Mouse (Mus musculus): ENCODE data around the gene Hist1h2aa. TPM values are rescaled to one million over a fixed set of nuclear protein-coding genes. Genes with fewer than 3 reads are reported as not detected.

The Hist1h2aa gene
- polyA plus RNA-seq (2012; rRNA removed), result not detected in 2 replicates

DNA sequence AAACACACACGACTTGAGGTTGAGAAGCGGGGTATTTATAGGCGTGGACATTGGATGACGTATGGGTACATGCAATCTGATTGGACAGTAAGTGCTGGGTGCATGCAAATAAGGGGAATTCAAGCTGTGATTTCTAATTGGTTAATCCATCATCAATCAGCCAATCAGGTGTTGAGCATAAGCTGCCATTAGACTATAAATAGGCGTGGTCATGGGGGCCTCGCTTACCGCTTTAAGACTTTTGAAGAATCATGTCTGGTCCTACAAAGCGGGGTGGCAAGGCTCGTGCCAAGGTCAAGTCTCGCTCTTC, at the start of gene Hist1h2aa:
Gene Hist1h2aa, plus strand, starts transcription at position 252 of the 310 bp plus-strand sequence.
- WGBS, result 95% methylated on average over 10 of the region's 10 CpGs

GRCm38 (mm10) chr13:23885540-23885939, 48.7 kb upstream of the Hist1h2aa start:
- WGBS, result 33% methylated on average over 2 of the region's 2 CpGs
- Histone ChIP-seq H3K27ac (ENCODE audit: insufficient read depth, low read depth, low read length) (no peak overlapping the region), H3K27me3 (ENCODE audit: control insufficient read depth, insufficient read depth, low read length) (no peaks in the 10 kb centered on the region), H3K36me3 (ENCODE audit: control insufficient read depth, insufficient read depth, low read length) (no peaks in the 10 kb centered on the region), H3K4me1 (ENCODE audit: control insufficient read depth, insufficient read depth, insufficient read length, low read length) (no peaks in the 10 kb centered on the region), H3K4me3 (ENCODE audit: low read depth, low read length) (no peak overlapping the region)
- TF ChIP-seq POLR2A (IDR thresholded peaks at IDR 0.05; ENCODE audit: low read depth, low read length) (no peak), CTCF (IDR thresholded peaks at IDR 0.05; ENCODE audit: extremely low read depth, insufficient read length, insufficient replicate concordance, low read depth, low read length) (peak; percentile 18; the same call in 1 of the 2 replicates)

More for the DNA sequence above, at the start of gene Hist1h2aa:
- Histone ChIP-seq H3K4me3 (ENCODE audit: low read depth, low read length) (no peak within 1 kb of the TSS), H3K36me3 (ENCODE audit: control insufficient read depth, insufficient read depth, low read length) (no peaks in the 10 kb centered on the region), H3K4me1 (ENCODE audit: control insufficient read depth, insufficient read depth, insufficient read length, low read length) (peaks cover 3% of the 10 kb centered on the region; the same call in 1 of the 2 replicates), H3K27ac (ENCODE audit: insufficient read depth, low read depth, low read length) (no peak within 1 kb of the TSS), H3K27me3 (ENCODE audit: control insufficient read depth, insufficient read depth, low read length) (no peaks in the 10 kb centered on the region)
- TF ChIP-seq POLR2A (IDR thresholded peaks at IDR 0.05; ENCODE audit: low read depth, low read length), result no peak
- no peak for TF ChIP-seq CTCF (IDR thresholded peaks at IDR 0.05; ENCODE audit: extremely low read depth, insufficient read length, insufficient replicate concordance, low read depth, low read length)

GRCm38 (mm10) chr13:23887026-23887725, 47.1 kb upstream of the Hist1h2aa start:
- Histone ChIP-seq H3K27ac (ENCODE audit: insufficient read depth, low read depth, low read length) (no peak overlapping the region), H3K27me3 (ENCODE audit: control insufficient read depth, insufficient read depth, low read length) (no peaks in the 10 kb centered on the region), H3K4me1 (ENCODE audit: control insufficient read depth, insufficient read depth, insufficient read length, low read length) (no peaks in the 10 kb centered on the region), H3K36me3 (ENCODE audit: control insufficient read depth, insufficient read depth, low read length) (no peaks in the 10 kb centered on the region), H3K4me3 (ENCODE audit: low read depth, low read length) (no peak overlapping the region)
- 65% methylated on average over 3 of the region's 3 CpGs for WGBS
- TF ChIP-seq POLR2A (IDR thresholded peaks at IDR 0.05; ENCODE audit: low read depth, low read length), result no peak
- no peak for TF ChIP-seq CTCF (IDR thresholded peaks at IDR 0.05; ENCODE audit: extremely low read depth, insufficient read length, insufficient replicate concordance, low read depth, low read length)

DNA sequence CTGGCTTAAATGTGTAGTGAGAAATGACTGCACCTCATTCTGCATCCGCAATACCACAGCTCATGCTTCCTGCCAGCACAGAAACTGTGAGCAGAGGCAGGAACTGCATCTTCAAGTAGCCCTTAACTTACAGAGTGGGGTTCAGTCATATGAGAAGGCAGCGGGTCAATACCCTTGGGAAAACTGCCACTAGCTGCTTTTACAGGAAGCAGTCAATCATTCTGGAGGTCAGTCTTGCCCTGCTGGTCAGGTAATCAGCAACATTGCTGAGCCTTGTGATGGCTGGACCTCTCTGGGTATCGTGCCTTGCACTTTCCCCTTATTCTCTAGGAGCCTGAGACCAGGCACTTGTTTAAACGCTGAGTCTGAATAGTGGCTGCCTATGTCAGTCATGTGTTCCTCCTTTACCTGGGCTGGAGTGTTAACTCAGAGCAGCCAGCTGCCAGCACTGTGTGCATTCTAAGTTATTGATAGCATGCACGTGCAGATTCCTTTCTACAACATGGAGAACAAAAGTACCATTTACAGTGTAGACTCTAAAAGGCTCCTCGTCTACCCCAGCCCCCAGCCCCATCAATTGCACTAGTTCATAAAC, 45.2 kb upstream of the Hist1h2aa start:
- no peak overlapping the region for H3K4me3 ChIP-seq (ENCODE audit: low read depth, low read length)
- H3K36me3 ChIP-seq (ENCODE audit: control insufficient read depth, insufficient read depth, low read length), result no peaks in the 10 kb centered on the region
- H3K27me3 ChIP-seq (ENCODE audit: control insufficient read depth, insufficient read depth, low read length), result no peaks in the 10 kb centered on the region
- no peaks in the 10 kb centered on the region for H3K4me1 ChIP-seq (ENCODE audit: control insufficient read depth, insufficient read depth, insufficient read length, low read length)
- no peak for TF ChIP-seq POLR2A (IDR thresholded peaks at IDR 0.05; ENCODE audit: low read depth, low read length)
- TF ChIP-seq CTCF (IDR thresholded peaks at IDR 0.05; ENCODE audit: extremely low read depth, insufficient read length, insufficient replicate concordance, low read depth, low read length), result no peak
- WGBS, result 78% methylated on average over 6 of the region's 6 CpGs
- H3K27ac ChIP-seq (ENCODE audit: insufficient read depth, low read depth, low read length), result no peak overlapping the region

GRCm38 (mm10) chr13:23892592-23893268, 41.5 kb upstream of the Hist1h2aa start:
- Histone ChIP-seq H3K36me3 (ENCODE audit: control insufficient read depth, insufficient read depth, low read length) (peaks cover 3% of the 10 kb centered on the region), H3K27ac (ENCODE audit: insufficient read depth, low read depth, low read length) (no peak overlapping the region), H3K27me3 (ENCODE audit: control insufficient read depth, insufficient read depth, low read length) (no peaks in the 10 kb centered on the region), H3K4me1 (ENCODE audit: control insufficient read depth, insufficient read depth, insufficient read length, low read length) (no peaks in the 10 kb centered on the region), H3K4me3 (ENCODE audit: low read depth, low read length) (no peak overlapping the region)
- TF ChIP-seq POLR2A (IDR thresholded peaks at IDR 0.05; ENCODE audit: low read depth, low read length), result no peak
- WGBS, result 63% methylated on average over 9 of the region's 9 CpGs

DNA sequence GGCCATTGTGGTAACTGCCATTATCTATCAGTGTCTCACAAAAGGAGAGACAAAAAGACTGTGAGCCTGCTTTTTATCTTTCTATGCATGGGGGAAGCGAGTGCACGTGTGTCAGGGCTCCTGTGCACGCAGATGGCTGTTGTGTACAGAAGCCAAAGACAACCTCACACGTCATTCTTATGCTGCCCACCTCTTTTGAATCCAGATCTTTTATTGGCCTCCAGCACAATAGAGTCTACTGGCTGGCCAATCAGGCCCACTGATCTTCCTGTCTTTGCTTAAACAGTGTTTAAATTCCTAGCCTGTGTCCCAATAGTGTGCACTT, 41.0 kb upstream of the Hist1h2aa start:
- TF ChIP-seq POLR2A (IDR thresholded peaks at IDR 0.05; ENCODE audit: low read depth, low read length) (no peak), CTCF (IDR thresholded peaks at IDR 0.05; ENCODE audit: extremely low read depth, insufficient read length, insufficient replicate concordance, low read depth, low read length) (no peak)
- WGBS, result 72% methylated on average over 4 of the region's 4 CpGs
- H3K4me3 ChIP-seq (ENCODE audit: low read depth, low read length), result no peak overlapping the region
- H3K36me3 ChIP-seq (ENCODE audit: control insufficient read depth, insufficient read depth, low read length), result peaks cover 6% of the 10 kb centered on the region
- H3K4me1 ChIP-seq (ENCODE audit: control insufficient read depth, insufficient read depth, insufficient read length, low read length), result no peaks in the 10 kb centered on the region
- H3K27ac ChIP-seq (ENCODE audit: insufficient read depth, low read depth, low read length), result no peak overlapping the region
- H3K27me3 ChIP-seq (ENCODE audit: control insufficient read depth, insufficient read depth, low read length), result no peaks in the 10 kb centered on the region

- 67% methylated on average over 6 of the region's 6 CpGs for WGBS
- no peak overlapping the region for H3K4me3 ChIP-seq (ENCODE audit: low read depth, low read length)
- TF ChIP-seq POLR2A (IDR thresholded peaks at IDR 0.05; ENCODE audit: low read depth, low read length) (no peak), CTCF (IDR thresholded peaks at IDR 0.05; ENCODE audit: extremely low read depth, insufficient read length, insufficient replicate concordance, low read depth, low read length) (no peak)
These were observed 36.0 kb upstream of the Hist1h2aa start for GRCm38 (mm10) chr13:23898242-23898641.

More at GRCm38 (mm10) chr13:23898242-23898641, 36.0 kb upstream of the Hist1h2aa start:
- Histone ChIP-seq H3K27ac (ENCODE audit: insufficient read depth, low read depth, low read length) (no peak overlapping the region), H3K27me3 (ENCODE audit: control insufficient read depth, insufficient read depth, low read length) (no peaks in the 10 kb centered on the region), H3K36me3 (ENCODE audit: control insufficient read depth, insufficient read depth, low read length) (peaks cover 18% of the 10 kb centered on the region), H3K4me1 (ENCODE audit: control insufficient read depth, insufficient read depth, insufficient read length, low read length) (no peaks in the 10 kb centered on the region)
